Mouse (Mus musculus): Measurements from ENCODE around the gene Alad. TPM values are rescaled to one million over a fixed set of nuclear protein-coding genes. Genes with fewer than 3 reads are reported as not detected.

Alad gene
- polyA plus RNA-seq (2017; shearing (Covaris generic)) = 10 to 100 TPM; 59.0 to 59.1 TPM

GRCm38 (mm10) chr4:62519849-62520233 lies at the start of gene Alad:
TSS of gene Alad (minus strand) at chr4:62519918.

GRCm38 (mm10) chr4:62559797-62560329 lies 40.1 kb upstream of the Alad start, which contains the start of gene Rgs3:
TSS of gene Rgs3 (plus strand) at chr4:62559847.

GRCm38 (mm10) chr4:62524651-62525488 lies 5.2 kb upstream of the Alad start, which contains the start of the genes Pole3 and 4933430I17Rik:
TSS of gene Pole3 (minus strand) at chr4:62525068.
TSS of gene 4933430I17Rik (plus strand) at chr4:62525369.

GRCm38 (mm10) chr4:62503374-62503970 lies 16.2 kb downstream of the Alad start, which contains the start of gene Hdhd3:
TSS of gene Hdhd3 (minus strand) at chr4:62503467.

GRCm38 (mm10) chr4:62479937-62480708 lies 39.6 kb downstream of the Alad start, which contains the start of gene Bspry:
TSS of gene Bspry (plus strand) at chr4:62480053.

GRCm38 (mm10) chr4:62470598-62471051 lies 49.1 kb downstream of the Alad start, which contains the start of gene Wdr31:
TSS of gene Wdr31 (minus strand) at chr4:62470896.

Other genes starting within 250 kb of the Alad start
- gene Fkbp15, start 159.4 kb downstream of the Alad start, polyA plus RNA-seq (2017; shearing (Covaris generic)) = 10 to 100 TPM; 54.0 to 74.7 TPM
- 10 to 100 TPM in 1 of 2 experiments, 1 to 10 TPM in 1; 6.5 to 10.1 TPM for gene Slc31a1, start 159.2 kb downstream of the Alad start, polyA plus RNA-seq (2017; shearing (Covaris generic))
- gene Cdc26, start 111.3 kb downstream of the Alad start, polyA plus RNA-seq (2017; shearing (Covaris generic)) = 10 to 100 TPM; 89.8 to 97.3 TPM
- 10 to 100 TPM; 23.4 to 26.0 TPM for gene Prpf4, start 111.1 kb downstream of the Alad start, polyA plus RNA-seq (2017; shearing (Covaris generic))
- gene Rnf183, start 84.7 kb downstream of the Alad start, polyA plus RNA-seq (2017; shearing (Covaris generic)) = 1 to 10 TPM in 1 of 2 experiments, not detected in 1; 2.0 TPM
- gene Wdr31, start 49.0 kb downstream of the Alad start, polyA plus RNA-seq (2017; shearing (Covaris generic)) = 1 to 10 TPM in 1 of 2 experiments, under 1 TPM in 1; 0.70 to 9.4 TPM
- 1 to 10 TPM; 6.5 to 7.1 TPM for gene Bspry, start 39.9 kb downstream of the Alad start, polyA plus RNA-seq (2017; shearing (Covaris generic))
- gene Hdhd3, start 16.5 kb downstream of the Alad start, polyA plus RNA-seq (2017; shearing (Covaris generic)) = 1 to 10 TPM in 1 of 2 experiments, under 1 TPM in 1; 0.60 to 3.2 TPM
- 10 to 100 TPM; 25.4 to 26.2 TPM for gene Pole3, start 5.2 kb upstream of the Alad start, polyA plus RNA-seq (2017; shearing (Covaris generic))
- gene 4933430I17Rik, start 5.5 kb upstream of the Alad start, polyA plus RNA-seq (2017; shearing (Covaris generic)) = under 1 TPM in 1 of 2 experiments, not detected in 1; 0.21 TPM
- 100 to 1,000 TPM in 1 of 2 experiments, 10 to 100 TPM in 1; 73.6 to 122 TPM for gene Rgs3, start 39.9 kb upstream of the Alad start, polyA plus RNA-seq (2017; shearing (Covaris generic))